Mouse (Mus musculus) heart, embryonic 16.5 days (tissue): ENCODE results near the gene Dmc1. TPM values are rescaled to one million over a fixed set of nuclear protein-coding genes. Genes with fewer than 3 reads are reported as not detected.

Experiments
- ATAC-seq: fragments of 200-750 bp; cut with Nextera tagmentation; replicated peaks from 2 replicates; pipeline ENCODE4 v1.8.0; 2017; ENCODE audit warnings: moderate number of reproducible peaks; ENCODE audit not compliant: insufficient read depth, low FRiP score; ENCODE audit errors: extremely low read depth
- H3K27ac ChIP-seq: fragments of 300-500 bp; sonication (generic); 2 replicates; pipeline ENCODE4 v1.5.1; 2014; ENCODE audit warnings: mild to moderate bottlenecking, low read length, control low read depth, moderate library complexity
- H3K27me3 ChIP-seq: fragments of 300-500 bp; sonication (generic); 2 replicates; pipeline ENCODE4 v1.6.1; 2014; ENCODE audit warnings: low read length, mixed read lengths; ENCODE audit not compliant: control insufficient read depth, insufficient read depth
- H3K36me3 ChIP-seq: fragments of 300-500 bp; sonication (generic); 2 replicates; pipeline ENCODE4 v1.6.1; 2014; ENCODE audit not compliant: control insufficient read depth, insufficient read depth
- H3K4me1 ChIP-seq: fragments of 300-500 bp; sonication (generic); 2 replicates; pipeline ENCODE4 v1.6.1; 2014; ENCODE audit warnings: low read length, mixed read lengths; ENCODE audit not compliant: control insufficient read depth, insufficient read depth
- H3K4me2 ChIP-seq: fragments of 300-500 bp; sonication (generic); 2 replicates; pipeline ENCODE4 v1.6.1; 2014; ENCODE audit warnings: low read depth, mild to moderate bottlenecking, control low read depth, low read length
- H3K4me3 ChIP-seq: fragments of 300-500 bp; sonication (generic); 2 replicates; pipeline ENCODE4 v1.5.1; 2014; ENCODE audit warnings: mild to moderate bottlenecking, control low read depth, low read length
- H3K9ac ChIP-seq: fragments of 300-500 bp; sonication (generic); 2 replicates; pipeline ENCODE4 v1.6.1; 2014; ENCODE audit warnings: low read length, control low read depth
- H3K9me3 ChIP-seq: fragments of 300-500 bp; sonication (generic); replicated peaks from 2 replicates; pipeline ENCODE4 v1.6.1; 2016; ENCODE audit warnings: low read length; ENCODE audit not compliant: control insufficient read depth
- WGBS: fragments of 180-500 bp; shearing (Covaris S2); extraction: QIAGEN DNeasy Blood & Tissue Kit; methylation state at CpG from one replicate; pipeline ENCODE4 v1.1.7; 2014; 5-methylcytosine and 5-hydroxymethylcytosine counted together
- polyA plus RNA-seq: library from polyadenylated mRNA; unstranded; fragments of >200 nt; fragmentation: Nextera tagmentation; extraction: Ambion mirVana; gene quantifications from 2 replicates; pipeline ENCODE4 v1.2.1, GENCODE M21; 2015

Gene Dmc1
- polyA plus RNA-seq, 1 experiment from 2014 or later: 1.3 TPM

- 58% methylated on average over 9 of the region's 9 CpGs for WGBS
- H3K4me2 ChIP-seq: no peak overlapping the region
- H3K9me3 ChIP-seq: no peaks in the 10 kb centered on the region
- H3K36me3 ChIP-seq: peaks cover 46% of the 10 kb centered on the region
- H3K27ac ChIP-seq: no peak overlapping the region
- no peak overlapping the region for H3K4me3 ChIP-seq
- H3K4me1 ChIP-seq: no peaks in the 10 kb centered on the region
- H3K9ac ChIP-seq: no peak overlapping the region
- ATAC-seq: no peak
- H3K27me3 ChIP-seq: no peaks in the 10 kb centered on the region
Measured at GRCm38 (mm10) chr15:79525979-79526768, 78.7 kb downstream of the Dmc1 start.

GRCm38 (mm10) chr15:79525564-79525963 is 79.3 kb downstream of the Dmc1 start:
- Histone ChIP-seq H3K9ac (no peak overlapping the region), H3K27me3 (no peaks in the 10 kb centered on the region), H3K36me3 (peaks cover 46% of the 10 kb centered on the region), H3K9me3 (no peaks in the 10 kb centered on the region), H3K4me2 (no peak overlapping the region), H3K4me1 (no peaks in the 10 kb centered on the region), H3K27ac (no peak overlapping the region), H3K4me3 (no peak overlapping the region)
- no peak for ATAC-seq
- 80% methylated on average over 5 of the region's 5 CpGs for WGBS

GRCm38 (mm10) chr15:79519400-79520220 is 85.3 kb downstream of the Dmc1 start:
- H3K4me2 ChIP-seq: no peak overlapping the region
- H3K9me3 ChIP-seq: no peaks in the 10 kb centered on the region
- no peak overlapping the region for H3K27ac ChIP-seq
- H3K4me3 ChIP-seq: no peak overlapping the region
- H3K36me3 ChIP-seq: peaks cover 7% of the 10 kb centered on the region
- WGBS: 55% methylated on average over 16 of the region's 16 CpGs
- H3K9ac ChIP-seq: no peak overlapping the region
- peaks cover 2% of the 10 kb centered on the region for H3K27me3 ChIP-seq
- ATAC-seq: no peak
- peaks cover 16% of the 10 kb centered on the region for H3K4me1 ChIP-seq

GRCm38 (mm10) chr15:79518571-79518970 is 86.3 kb downstream of the Dmc1 start:
- no peak overlapping the region for H3K4me3 ChIP-seq
- no peak overlapping the region for H3K27ac ChIP-seq
- no peak overlapping the region for H3K9ac ChIP-seq
- no peaks in the 10 kb centered on the region for H3K9me3 ChIP-seq
- peaks cover 20% of the 10 kb centered on the region for H3K4me1 ChIP-seq
- H3K27me3 ChIP-seq: peaks cover 13% of the 10 kb centered on the region
- no peak for ATAC-seq
- H3K4me2 ChIP-seq: no peak overlapping the region
- peaks cover 7% of the 10 kb centered on the region for H3K36me3 ChIP-seq
- WGBS: 85% methylated on average over 3 of the region's 3 CpGs

- no peaks in the 10 kb centered on the region for H3K9me3 ChIP-seq
- peaks cover 1% of the 10 kb centered on the region; the same call in 1 of the 2 replicates for H3K36me3 ChIP-seq
- no peak overlapping the region for H3K27ac ChIP-seq
- H3K4me3 ChIP-seq: peak overlapping the region; percentile 65
- no peak overlapping the region for H3K9ac ChIP-seq
- WGBS: 75% methylated on average over 4 of the region's 4 CpGs
- ATAC-seq: no peak
- peaks cover 14% of the 10 kb centered on the region for H3K27me3 ChIP-seq
- H3K4me1 ChIP-seq: peaks cover 20% of the 10 kb centered on the region
- peak overlapping the region; percentile 81 for H3K4me2 ChIP-seq
Measured at GRCm38 (mm10) chr15:79517710-79518109, 87.2 kb downstream of the Dmc1 start.

- Histone ChIP-seq H3K27ac (peak within 1 kb of the TSS; percentile 43), H3K9ac (peak within 1 kb of the TSS; percentile 86), H3K4me2 (peak within 1 kb of the TSS; percentile 81), H3K4me1 (peaks cover 25% of the 10 kb centered on the region), H3K36me3 (no peaks in the 10 kb centered on the region), H3K9me3 (no peaks in the 10 kb centered on the region), H3K4me3 (peak within 1 kb of the TSS; percentile 65), H3K27me3 (peaks cover 17% of the 10 kb centered on the region)
- under 1% methylated on average over 71 of the region's 71 CpGs for WGBS
- ATAC-seq: peak; percentile 78
Measured at GRCm38 (mm10) chr15:79516171-79517096, 88.5 kb downstream of the Dmc1 start, which contains the start of gene Kdelr3. TSS of gene Kdelr3 (plus strand) at chr15:79516411.

- no peak for ATAC-seq
- Histone ChIP-seq H3K4me2 (no peak overlapping the region), H3K36me3 (no peaks in the 10 kb centered on the region), H3K27me3 (peaks cover 32% of the 10 kb centered on the region), H3K27ac (no peak overlapping the region), H3K9me3 (no peaks in the 10 kb centered on the region), H3K4me1 (peaks cover 37% of the 10 kb centered on the region), H3K9ac (no peak overlapping the region), H3K4me3 (no peak overlapping the region)
- WGBS: 13% methylated on average over 9 of the region's 9 CpGs
Measured at GRCm38 (mm10) chr15:79513940-79514339, 91.0 kb downstream of the Dmc1 start.

GRCm38 (mm10) chr15:79511553-79512320 is 93.2 kb downstream of the Dmc1 start:
- WGBS: 4% methylated on average over 61 of the region's 61 CpGs
- Histone ChIP-seq H3K4me3 (peak overlapping the region; percentile 52), H3K9me3 (no peaks in the 10 kb centered on the region), H3K27me3 (peaks cover 41% of the 10 kb centered on the region), H3K9ac (peak overlapping the region; percentile 57), H3K36me3 (no peaks in the 10 kb centered on the region), H3K4me2 (peak overlapping the region; percentile 73), H3K4me1 (peaks cover 21% of the 10 kb centered on the region), H3K27ac (no peak overlapping the region)
- peak; percentile 66 for ATAC-seq
